Mouse (Mus musculus) forebrain, embryonic 13.5 days (tissue): Measurements from ENCODE around the gene Gm11099. TPM values are rescaled to one million over a fixed set of nuclear protein-coding genes. Genes with fewer than 3 reads are reported as not detected.

Source experiments
- ATAC-seq: fragments of 200-750 bp; cut with Nextera tagmentation; 2 replicates; pipeline ENCODE4 v1.8.0; 2017
- H3K27ac ChIP-seq: fragments of 300-500 bp; sonication (generic); 2 replicates; pipeline ENCODE4 v1.5.1; 2015; ENCODE audit warnings: inconsistent platforms, mild to moderate bottlenecking, moderate library complexity
- H3K27me3 ChIP-seq: fragments of 300-500 bp; sonication (generic); 2 replicates; pipeline ENCODE4 v1.6.1; 2015; ENCODE audit warnings: mild to moderate bottlenecking, inconsistent platforms
- H3K36me3 ChIP-seq: fragments of 300-500 bp; sonication (generic); 2 replicates; pipeline ENCODE4 v1.6.1; 2015; ENCODE audit warnings: mild to moderate bottlenecking, inconsistent platforms; ENCODE audit not compliant: poor library complexity, severe bottlenecking
- H3K4me1 ChIP-seq: fragments of 300-500 bp; sonication (generic); 2 replicates; pipeline ENCODE4 v1.6.1; 2015; ENCODE audit warnings: inconsistent platforms
- H3K4me2 ChIP-seq: fragments of 300-500 bp; sonication (generic); 2 replicates; pipeline ENCODE4 v1.6.1; 2015; ENCODE audit warnings: inconsistent platforms, mild to moderate bottlenecking, moderate library complexity
- H3K4me3 ChIP-seq: fragments of 300-500 bp; sonication (generic); 2 replicates; pipeline ENCODE4 v1.5.1; 2015; ENCODE audit warnings: mild to moderate bottlenecking, inconsistent platforms
- H3K9ac ChIP-seq: fragments of 300-500 bp; sonication (generic); 2 replicates; pipeline ENCODE4 v1.6.1; 2015; ENCODE audit warnings: mild to moderate bottlenecking, inconsistent platforms
- H3K9me3 ChIP-seq: fragments of 300-500 bp; sonication (generic); replicated peaks from 2 replicates; pipeline ENCODE4 v1.6.1; 2016; ENCODE audit warnings: inconsistent platforms
- WGBS: fragments of 180-500 bp; shearing (Covaris S2); methylation state at CpG from one replicate; pipeline ENCODE4 v1.1.7; 2015; 5-methylcytosine and 5-hydroxymethylcytosine counted together
- polyA plus RNA-seq: library from polyadenylated mRNA; unstranded; fragments of >200 nt; fragmentation: Nextera tagmentation; extraction: Ambion mirVana; gene quantifications from 2 replicates; pipeline ENCODE4 v1.2.1, GENCODE M21; 2015

Gene Gm11099
- not detected in 2 replicates for polyA plus RNA-seq

- Histone ChIP-seq H3K4me2 (no peak within 1 kb of the TSS), H3K9ac (no peak within 1 kb of the TSS), H3K27me3 (no peaks in the 10 kb centered on the region), H3K4me1 (no peaks in the 10 kb centered on the region), H3K4me3 (no peak within 1 kb of the TSS), H3K27ac (no peak within 1 kb of the TSS), H3K36me3 (no peaks in the 10 kb centered on the region), H3K9me3 (no peaks in the 10 kb centered on the region)
- 86% methylated on average over 5 of the region's 5 CpGs for WGBS
- ATAC-seq = no peak
These were observed at the start of gene Gm11099 for GRCm38 (mm10) chr2:58859134-58859533. TSS of gene Gm11099 (plus strand) at chr2:58859434.

- H3K4me2 ChIP-seq = no peak overlapping the region
- 0 out of 2 replicates have a peak, but pooled peaks cover 3% of the 10 kb centered on the region for H3K4me1 ChIP-seq
- no peak overlapping the region for H3K27ac ChIP-seq
- 0 out of 2 replicates have a peak, but pooled peaks cover 3% of the 10 kb centered on the region for H3K9me3 ChIP-seq
- no peaks in the 10 kb centered on the region for H3K27me3 ChIP-seq
- no peak overlapping the region for H3K4me3 ChIP-seq
- H3K36me3 ChIP-seq = no peaks in the 10 kb centered on the region
- ATAC-seq = no peak
- 24% methylated on average over 2 of the region's 2 CpGs for WGBS
- no peak overlapping the region for H3K9ac ChIP-seq
These were observed 46.3 kb upstream of the Gm11099 start for GRCm38 (mm10) chr2:58812941-58813340.

- Histone ChIP-seq H3K9me3 (no peaks in the 10 kb centered on the region), H3K4me1 (no peaks in the 10 kb centered on the region), H3K36me3 (no peaks in the 10 kb centered on the region), H3K4me3 (no peak overlapping the region), H3K27me3 (no peaks in the 10 kb centered on the region), H3K9ac (no peak overlapping the region), H3K27ac (no peak overlapping the region), H3K4me2 (no peak overlapping the region)
- 71% methylated on average over 3 of the region's 3 CpGs for WGBS
- ATAC-seq = no peak
These were observed 30.2 kb upstream of the Gm11099 start for GRCm38 (mm10) chr2:58828910-58829600.

GRCm38 (mm10) chr2:58829981-58830742 lies 29.1 kb upstream of the Gm11099 start:
- Histone ChIP-seq H3K4me1 (0 out of 2 replicates have a peak, but pooled peaks cover 2% of the 10 kb centered on the region), H3K9ac (no peak overlapping the region), H3K9me3 (no peaks in the 10 kb centered on the region), H3K4me3 (no peak overlapping the region), H3K4me2 (no peak overlapping the region), H3K36me3 (no peaks in the 10 kb centered on the region), H3K27ac (no peak overlapping the region), H3K27me3 (no peaks in the 10 kb centered on the region)
- 0 out of 2 replicates have a peak, but pooled peaks have one; percentile 50 for ATAC-seq
- 71% methylated on average over 7 of the region's 7 CpGs for WGBS

- Histone ChIP-seq H3K9ac (no peak overlapping the region), H3K4me1 (0 out of 2 replicates have a peak, but pooled peaks cover 2% of the 10 kb centered on the region), H3K4me2 (no peak overlapping the region), H3K27me3 (no peaks in the 10 kb centered on the region), H3K36me3 (no peaks in the 10 kb centered on the region), H3K27ac (no peak overlapping the region), H3K9me3 (no peaks in the 10 kb centered on the region), H3K4me3 (no peak overlapping the region)
- 84% methylated on average over 20 of the region's 20 CpGs for WGBS
- no peak for ATAC-seq
These were observed 26.8 kb upstream of the Gm11099 start for GRCm38 (mm10) chr2:58832253-58832980.

- no peak for ATAC-seq
- no peak overlapping the region for H3K4me3 ChIP-seq
- H3K9ac ChIP-seq = no peak overlapping the region
- no peaks in the 10 kb centered on the region for H3K27me3 ChIP-seq
- no peak overlapping the region for H3K4me2 ChIP-seq
- WGBS = 78% methylated on average over 3 of the region's 3 CpGs
- no peaks in the 10 kb centered on the region for H3K4me1 ChIP-seq
- peaks cover 3% of the 10 kb centered on the region; the same call in 1 of the 2 replicates for H3K9me3 ChIP-seq
- no peak overlapping the region for H3K27ac ChIP-seq
- no peaks in the 10 kb centered on the region for H3K36me3 ChIP-seq
These were observed 18.2 kb upstream of the Gm11099 start for GRCm38 (mm10) chr2:58841021-58841420.

GRCm38 (mm10) chr2:58842443-58842842 lies 16.8 kb upstream of the Gm11099 start:
- Histone ChIP-seq H3K4me3 (no peak overlapping the region), H3K27ac (no peak overlapping the region), H3K36me3 (no peaks in the 10 kb centered on the region), H3K4me1 (no peaks in the 10 kb centered on the region), H3K27me3 (no peaks in the 10 kb centered on the region), H3K9ac (no peak overlapping the region), H3K9me3 (peaks cover 3% of the 10 kb centered on the region; the same call in 1 of the 2 replicates), H3K4me2 (no peak overlapping the region)
- ATAC-seq = no peak
- 91% methylated on average over 4 of the region's 4 CpGs for WGBS

GRCm38 (mm10) chr2:58844499-58844898 lies 14.7 kb upstream of the Gm11099 start:
- ATAC-seq = no peak
- 48% methylated on average over 10 of the region's 10 CpGs for WGBS

GRCm38 (mm10) chr2:58879876-58880275 lies 20.6 kb downstream of the Gm11099 start:
- Histone ChIP-seq H3K36me3 (no peaks in the 10 kb centered on the region), H3K4me1 (no peaks in the 10 kb centered on the region), H3K9me3 (no peaks in the 10 kb centered on the region), H3K4me2 (no peak overlapping the region), H3K9ac (no peak overlapping the region), H3K27ac (no peak overlapping the region), H3K4me3 (no peak overlapping the region), H3K27me3 (no peaks in the 10 kb centered on the region)
- no peak for ATAC-seq
- WGBS = 45% methylated on average over 3 of the region's 3 CpGs

More at GRCm38 (mm10) chr2:58844499-58844898, 14.7 kb upstream of the Gm11099 start:
- no peak overlapping the region for H3K27ac ChIP-seq
- H3K4me2 ChIP-seq = no peak overlapping the region
- no peaks in the 10 kb centered on the region for H3K27me3 ChIP-seq
- H3K4me1 ChIP-seq = 0 out of 2 replicates have a peak, but pooled peaks cover 3% of the 10 kb centered on the region
- H3K9me3 ChIP-seq = peaks cover 3% of the 10 kb centered on the region; the same call in 1 of the 2 replicates
- H3K4me3 ChIP-seq = no peak overlapping the region
- no peaks in the 10 kb centered on the region for H3K36me3 ChIP-seq
- H3K9ac ChIP-seq = no peak overlapping the region

- H3K4me1 ChIP-seq = no peaks in the 10 kb centered on the region
- no peak overlapping the region for H3K4me2 ChIP-seq
- no peaks in the 10 kb centered on the region for H3K36me3 ChIP-seq
- H3K27me3 ChIP-seq = no peaks in the 10 kb centered on the region
- 64% methylated on average over 4 of the region's 4 CpGs for WGBS
- H3K27ac ChIP-seq = no peak overlapping the region
- H3K9ac ChIP-seq = no peak overlapping the region
- no peak overlapping the region for H3K4me3 ChIP-seq
- H3K9me3 ChIP-seq = no peaks in the 10 kb centered on the region
- ATAC-seq = no peak
These were observed 45.8 kb downstream of the Gm11099 start for GRCm38 (mm10) chr2:58905057-58905456.

GRCm38 (mm10) chr2:58906814-58907516 lies 47.7 kb downstream of the Gm11099 start:
- no peaks in the 10 kb centered on the region for H3K9me3 ChIP-seq
- no peaks in the 10 kb centered on the region for H3K27me3 ChIP-seq
- no peaks in the 10 kb centered on the region for H3K4me1 ChIP-seq
- no peaks in the 10 kb centered on the region for H3K36me3 ChIP-seq
- no peak for ATAC-seq
- H3K4me2 ChIP-seq = no peak overlapping the region
- no peak overlapping the region for H3K27ac ChIP-seq
- no peak overlapping the region for H3K9ac ChIP-seq
- H3K4me3 ChIP-seq = no peak overlapping the region
- 74% methylated on average over 14 of the region's 14 CpGs for WGBS
